Mouse (Mus musculus): ENCODE results near the gene Cby1. TPM values are rescaled to one million over a fixed set of nuclear protein-coding genes. Genes with fewer than 3 reads are reported as not detected.

The Cby1 gene
- polyA plus RNA-seq, 1 experiment from 2014 or later = 70.8 TPM

DNA sequence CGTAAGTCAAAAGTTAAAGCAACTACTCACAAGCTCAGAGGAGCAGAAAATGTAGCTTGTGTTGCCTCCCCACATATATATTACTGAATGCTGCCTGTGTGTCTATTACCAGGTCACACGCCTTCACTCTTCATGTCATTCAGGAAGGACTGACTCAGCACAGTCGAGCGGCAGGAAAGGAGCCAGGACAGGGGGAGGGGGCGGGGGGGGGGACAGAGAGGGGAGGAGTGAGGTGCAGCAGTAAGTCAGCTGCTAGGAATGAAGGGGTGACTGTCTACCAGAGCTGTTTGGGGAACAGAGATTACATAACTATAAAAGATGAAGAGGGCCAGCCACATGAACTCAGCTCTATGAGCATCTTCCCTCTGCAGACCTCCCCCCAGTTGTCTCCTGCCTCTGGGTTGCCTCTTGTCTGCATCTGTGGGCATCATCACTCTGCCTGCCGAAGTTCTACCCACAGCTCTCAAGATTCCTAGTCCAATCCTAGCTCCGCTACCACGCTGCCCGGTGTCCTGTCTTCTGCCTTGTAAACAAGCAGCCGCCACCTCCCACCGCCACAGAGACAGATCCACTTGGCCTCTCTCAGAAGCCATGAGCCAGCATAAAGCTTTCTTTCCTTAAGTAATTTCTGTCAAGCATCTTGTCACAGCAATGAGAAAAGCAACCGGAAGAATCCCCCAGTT is 17.7 kb upstream of the Cby1 start:
- H3K27ac ChIP-seq (ENCODE audit: low read depth, low read length) = no peak overlapping the region

DNA sequence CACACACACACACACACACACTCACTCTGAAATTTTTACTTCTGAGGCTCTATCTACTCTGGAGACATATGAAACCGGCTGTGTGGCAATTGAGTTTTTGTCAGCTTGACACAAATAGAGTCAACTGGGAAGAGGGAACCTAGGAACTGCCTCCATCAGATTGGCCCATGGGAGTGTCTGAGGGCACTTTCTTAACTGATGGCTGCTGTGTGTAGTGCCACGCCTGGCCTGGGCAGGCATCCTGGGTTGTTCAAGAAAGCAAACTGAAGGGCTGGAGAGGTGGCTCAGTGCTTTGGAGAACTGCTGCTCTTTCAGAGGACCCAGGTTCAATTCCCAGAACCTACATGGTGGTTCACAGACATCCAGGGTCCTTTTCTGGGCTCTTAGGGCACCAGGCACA is 13.5 kb upstream of the Cby1 start:
- no peak overlapping the region for H3K27ac ChIP-seq (ENCODE audit: low read depth, low read length)
- no peak for ATAC-seq (ENCODE audit: insufficient read depth, low FRiP score, low TSS enrichment)
- H3K4me1 ChIP-seq (ENCODE audit: control insufficient read depth, insufficient read depth, low read length) = no peaks in the 10 kb centered on the region
- H3K4me2 ChIP-seq (ENCODE audit: low read depth) = no peak overlapping the region
- no peaks in the 10 kb centered on the region for H3K27me3 ChIP-seq (ENCODE audit: control insufficient read depth, insufficient read depth, low read length)
- 80% methylated on average over 2 of the region's 2 CpGs for WGBS
- H3K9me3 ChIP-seq (ENCODE audit: control insufficient read depth, low read length) = no peaks in the 10 kb centered on the region
- no peak overlapping the region for H3K9ac ChIP-seq (ENCODE audit: low read length)
- no peak overlapping the region for H3K4me3 ChIP-seq (ENCODE audit: low read depth, low read length)
- no peak for DNase-seq (ENCODE audit: low spot score)
- H3K36me3 ChIP-seq (ENCODE audit: control insufficient read depth, insufficient read depth, low read length) = no peaks in the 10 kb centered on the region

More for the DNA sequence above, 17.7 kb upstream of the Cby1 start:
- no peaks in the 10 kb centered on the region for H3K27me3 ChIP-seq (ENCODE audit: control insufficient read depth, insufficient read depth, low read length)
- no peak overlapping the region for H3K4me2 ChIP-seq (ENCODE audit: low read depth)
- ATAC-seq (ENCODE audit: insufficient read depth, low FRiP score, low TSS enrichment) = no peak
- H3K4me3 ChIP-seq (ENCODE audit: low read depth, low read length) = no peak overlapping the region
- no peak for DNase-seq (ENCODE audit: low spot score)
- H3K4me1 ChIP-seq (ENCODE audit: control insufficient read depth, insufficient read depth, low read length) = no peaks in the 10 kb centered on the region
- H3K36me3 ChIP-seq (ENCODE audit: control insufficient read depth, insufficient read depth, low read length) = no peaks in the 10 kb centered on the region
- H3K9ac ChIP-seq (ENCODE audit: low read length) = no peak overlapping the region
- no peaks in the 10 kb centered on the region for H3K9me3 ChIP-seq (ENCODE audit: control insufficient read depth, low read length)
- WGBS = 73% methylated on average over 12 of the region's 12 CpGs

DNA sequence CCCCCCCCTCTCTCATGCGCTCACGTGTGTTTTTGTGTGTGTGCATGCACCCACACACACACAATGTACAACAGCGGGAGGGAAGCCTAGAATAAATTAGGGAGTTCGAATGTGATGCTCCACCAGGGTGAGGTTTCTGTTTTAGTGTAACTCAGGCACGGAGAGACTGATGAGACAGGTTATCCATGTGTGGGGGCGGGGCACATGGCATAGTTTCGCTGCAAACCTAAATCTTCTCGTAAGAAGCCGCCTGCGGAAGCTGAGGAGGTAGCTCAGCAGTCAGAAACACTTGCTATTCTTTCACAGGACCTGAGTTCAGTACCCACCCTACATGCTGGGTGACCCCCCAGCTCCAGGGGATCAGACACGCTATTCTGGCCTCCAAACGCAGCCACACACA is 10.9 kb upstream of the Cby1 start:
- Histone ChIP-seq H3K36me3 (ENCODE audit: control insufficient read depth, insufficient read depth, low read length) (no peaks in the 10 kb centered on the region), H3K4me3 (ENCODE audit: low read depth, low read length) (no peak overlapping the region)

DNA sequence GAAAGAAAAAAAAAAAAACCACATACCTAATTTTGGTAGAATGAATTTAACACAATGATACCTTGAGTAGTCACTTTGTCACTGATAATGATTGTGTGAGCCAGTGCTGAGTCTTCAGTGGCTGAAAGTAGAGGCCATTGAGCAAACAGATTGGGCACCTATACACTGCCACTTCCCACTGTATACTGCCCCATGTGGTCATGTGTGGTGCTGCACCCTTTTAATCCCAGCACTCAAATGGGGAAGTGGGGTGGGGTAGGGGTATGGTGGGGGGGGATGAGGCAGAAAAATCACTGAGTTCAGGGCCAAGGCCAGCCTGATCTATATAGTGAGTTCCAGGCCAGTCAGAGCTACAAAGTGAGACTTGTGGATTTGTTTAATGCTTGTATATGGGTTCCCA is 8.4 kb upstream of the Cby1 start:
- Histone ChIP-seq H3K9ac (ENCODE audit: low read length) (no peak overlapping the region), H3K27me3 (ENCODE audit: control insufficient read depth, insufficient read depth, low read length) (no peaks in the 10 kb centered on the region), H3K27ac (ENCODE audit: low read depth, low read length) (no peak overlapping the region), H3K4me3 (ENCODE audit: low read depth, low read length) (no peak overlapping the region), H3K9me3 (ENCODE audit: control insufficient read depth, low read length) (no peaks in the 10 kb centered on the region), H3K4me1 (ENCODE audit: control insufficient read depth, insufficient read depth, low read length) (no peaks in the 10 kb centered on the region), H3K36me3 (ENCODE audit: control insufficient read depth, insufficient read depth, low read length) (no peaks in the 10 kb centered on the region), H3K4me2 (ENCODE audit: low read depth) (no peak overlapping the region)
- ATAC-seq (ENCODE audit: insufficient read depth, low FRiP score, low TSS enrichment) (no peak), DNase-seq (ENCODE audit: low spot score) (peak; percentile 57)

More for the DNA sequence above, 10.9 kb upstream of the Cby1 start:
- 90% methylated on average over 12 of the region's 12 CpGs for WGBS
- no peak overlapping the region for H3K9ac ChIP-seq (ENCODE audit: low read length)
- no peaks in the 10 kb centered on the region for H3K27me3 ChIP-seq (ENCODE audit: control insufficient read depth, insufficient read depth, low read length)
- no peak overlapping the region for H3K27ac ChIP-seq (ENCODE audit: low read depth, low read length)
- no peaks in the 10 kb centered on the region for H3K9me3 ChIP-seq (ENCODE audit: control insufficient read depth, low read length)
- no peak overlapping the region for H3K4me2 ChIP-seq (ENCODE audit: low read depth)
- no peaks in the 10 kb centered on the region for H3K4me1 ChIP-seq (ENCODE audit: control insufficient read depth, insufficient read depth, low read length)
- no peak for ATAC-seq (ENCODE audit: insufficient read depth, low FRiP score, low TSS enrichment)
- no peak for DNase-seq (ENCODE audit: low spot score)

DNA sequence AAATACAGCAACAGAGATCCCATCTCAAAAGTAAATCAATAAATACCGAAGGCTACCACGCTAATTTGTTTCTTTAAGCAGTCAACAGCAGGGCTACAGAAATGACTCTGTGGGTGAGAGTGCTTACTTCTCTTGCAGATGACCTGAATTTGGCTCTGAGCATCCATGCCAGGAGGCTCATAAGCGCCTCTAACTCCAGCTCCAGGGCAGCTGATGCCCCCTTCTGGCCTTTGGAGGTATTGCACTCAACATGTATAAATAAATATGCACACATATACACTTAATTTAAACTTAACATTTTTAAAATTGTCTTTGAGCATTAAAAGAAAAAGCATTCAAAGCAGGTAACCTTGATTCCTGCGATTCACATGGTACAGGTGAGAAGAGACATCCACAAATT is 7.5 kb upstream of the Cby1 start:
- Histone ChIP-seq H3K9me3 (ENCODE audit: control insufficient read depth, low read length) (no peaks in the 10 kb centered on the region), H3K36me3 (ENCODE audit: control insufficient read depth, insufficient read depth, low read length) (no peaks in the 10 kb centered on the region), H3K4me1 (ENCODE audit: control insufficient read depth, insufficient read depth, low read length) (no peaks in the 10 kb centered on the region), H3K4me2 (ENCODE audit: low read depth) (no peak overlapping the region), H3K9ac (ENCODE audit: low read length) (no peak overlapping the region), H3K27me3 (ENCODE audit: control insufficient read depth, insufficient read depth, low read length) (no peaks in the 10 kb centered on the region), H3K27ac (ENCODE audit: low read depth, low read length) (no peak overlapping the region), H3K4me3 (ENCODE audit: low read depth, low read length) (no peak overlapping the region)
- ATAC-seq (ENCODE audit: insufficient read depth, low FRiP score, low TSS enrichment) = no peak
- 80% methylated on average over 4 of the region's 4 CpGs for WGBS
- DNase-seq (ENCODE audit: low spot score) = no peak

DNA sequence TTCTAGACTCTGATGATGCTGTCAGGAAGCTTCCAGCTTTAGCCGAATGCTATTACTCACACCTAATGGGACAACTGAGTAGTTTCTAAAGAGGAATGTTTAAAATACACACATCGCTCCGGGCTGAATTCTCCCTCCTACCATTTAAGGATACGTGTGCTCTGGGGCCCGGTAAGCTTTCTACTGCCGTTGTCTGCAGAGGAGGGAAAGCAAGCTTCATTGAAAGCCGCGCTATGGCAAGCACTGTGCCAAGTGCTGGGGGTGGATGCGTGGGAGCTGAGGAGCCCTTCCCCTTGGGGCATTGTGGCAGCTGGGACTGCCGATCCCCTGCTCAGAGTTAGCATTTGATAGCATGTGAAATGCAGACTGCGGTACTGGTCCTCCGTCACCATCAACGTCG is 2.5 kb upstream of the Cby1 start:
- ATAC-seq (ENCODE audit: insufficient read depth, low FRiP score, low TSS enrichment) (no peak), DNase-seq (ENCODE audit: low spot score) (no peak)
- Histone ChIP-seq H3K9ac (ENCODE audit: low read length) (no peak overlapping the region), H3K36me3 (ENCODE audit: control insufficient read depth, insufficient read depth, low read length) (no peaks in the 10 kb centered on the region), H3K4me2 (ENCODE audit: low read depth) (no peak overlapping the region), H3K27ac (ENCODE audit: low read depth, low read length) (no peak overlapping the region), H3K9me3 (ENCODE audit: control insufficient read depth, low read length) (no peaks in the 10 kb centered on the region), H3K4me3 (ENCODE audit: low read depth, low read length) (no peak overlapping the region), H3K4me1 (ENCODE audit: control insufficient read depth, insufficient read depth, low read length) (no peaks in the 10 kb centered on the region), H3K27me3 (ENCODE audit: control insufficient read depth, insufficient read depth, low read length) (no peaks in the 10 kb centered on the region)
- WGBS = 94% methylated on average over 14 of the region's 14 CpGs

DNA sequence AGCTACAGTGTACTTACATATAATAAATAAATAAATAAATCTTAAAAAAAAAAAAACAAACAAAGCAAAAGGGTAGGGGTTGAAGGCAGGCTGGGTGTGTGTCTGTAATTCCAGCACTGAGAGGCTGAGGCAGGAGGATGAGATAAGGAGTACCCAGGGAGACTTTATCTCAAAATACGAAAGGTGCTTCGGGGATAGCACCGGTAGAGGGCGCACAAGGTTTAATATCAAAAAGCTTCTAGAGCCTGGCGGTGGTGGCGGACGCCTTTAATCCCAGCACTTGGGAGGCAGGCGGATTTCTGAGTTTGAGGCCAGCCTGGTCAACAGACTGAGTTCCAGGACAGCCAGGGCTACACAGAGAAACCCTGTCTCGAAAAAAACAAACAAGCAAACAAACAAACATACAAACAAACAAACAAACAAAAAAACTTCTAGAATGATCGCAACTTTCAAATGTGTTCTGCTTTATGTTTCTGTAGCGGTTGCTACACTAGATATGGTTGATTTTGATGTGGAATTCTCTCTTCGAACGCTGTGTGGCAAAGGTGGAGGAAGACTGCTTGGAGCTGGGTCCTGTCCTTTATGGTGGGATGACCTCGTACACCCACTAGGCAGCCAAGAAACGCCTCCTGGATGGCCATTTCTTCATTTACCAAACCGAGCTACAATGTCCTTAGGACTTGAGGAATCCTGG is 1.0 kb upstream of the Cby1 start:
- Histone ChIP-seq H3K4me1 (ENCODE audit: control insufficient read depth, insufficient read depth, low read length) (no peaks in the 10 kb centered on the region), H3K4me3 (ENCODE audit: low read depth, low read length) (peak overlapping the region; percentile 75), H3K36me3 (ENCODE audit: control insufficient read depth, insufficient read depth, low read length) (no peaks in the 10 kb centered on the region), H3K27me3 (ENCODE audit: control insufficient read depth, insufficient read depth, low read length) (no peaks in the 10 kb centered on the region), H3K9ac (ENCODE audit: low read length) (peak overlapping the region; percentile 82), H3K4me2 (ENCODE audit: low read depth) (peak overlapping the region; percentile 82), H3K9me3 (ENCODE audit: control insufficient read depth, low read length) (no peaks in the 10 kb centered on the region), H3K27ac (ENCODE audit: low read depth, low read length) (peak overlapping the region; percentile 92)
- DNase-seq (ENCODE audit: low spot score) (peak; percentile 87), ATAC-seq (ENCODE audit: insufficient read depth, low FRiP score, low TSS enrichment) (peak; percentile 24; the same call in 1 of the 2 replicates)
- 4% methylated on average over 16 of the region's 16 CpGs for WGBS

DNA sequence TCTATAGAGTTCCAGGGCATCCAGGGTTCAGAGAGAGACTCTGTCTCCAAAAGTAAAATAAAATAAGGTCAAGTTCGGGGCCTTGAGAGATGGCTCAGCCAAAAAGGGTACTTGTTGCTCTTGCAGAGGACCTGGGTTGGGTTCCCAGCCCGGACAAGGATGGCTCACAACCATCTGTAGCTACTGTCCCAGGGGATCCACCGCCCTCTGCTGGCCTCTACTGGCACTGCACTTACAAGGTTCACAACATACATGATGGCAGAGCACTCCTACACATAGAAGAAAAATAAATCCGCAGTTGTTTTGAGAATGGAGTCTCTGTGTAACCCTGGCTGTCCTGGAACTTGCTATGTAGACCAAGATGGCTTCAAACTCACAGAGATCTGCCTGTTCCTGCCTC is 2.9 kb downstream of the Cby1 start:
- H3K4me3 ChIP-seq (ENCODE audit: low read depth, low read length) = no peak overlapping the region
- no peak overlapping the region for H3K27ac ChIP-seq (ENCODE audit: low read depth, low read length)
- no peak for ATAC-seq (ENCODE audit: insufficient read depth, low FRiP score, low TSS enrichment)
- no peaks in the 10 kb centered on the region for H3K9me3 ChIP-seq (ENCODE audit: control insufficient read depth, low read length)
- no peak overlapping the region for H3K9ac ChIP-seq (ENCODE audit: low read length)
- WGBS = 79% methylated on average over 4 of the region's 4 CpGs
- peaks cover 5% of the 10 kb centered on the region; the same call in 1 of the 2 replicates for H3K36me3 ChIP-seq (ENCODE audit: control insufficient read depth, insufficient read depth, low read length)
- no peak overlapping the region for H3K4me2 ChIP-seq (ENCODE audit: low read depth)
- H3K27me3 ChIP-seq (ENCODE audit: control insufficient read depth, insufficient read depth, low read length) = no peaks in the 10 kb centered on the region
- peak; percentile 28 for DNase-seq (ENCODE audit: low spot score)
- H3K4me1 ChIP-seq (ENCODE audit: control insufficient read depth, insufficient read depth, low read length) = no peaks in the 10 kb centered on the region

DNA sequence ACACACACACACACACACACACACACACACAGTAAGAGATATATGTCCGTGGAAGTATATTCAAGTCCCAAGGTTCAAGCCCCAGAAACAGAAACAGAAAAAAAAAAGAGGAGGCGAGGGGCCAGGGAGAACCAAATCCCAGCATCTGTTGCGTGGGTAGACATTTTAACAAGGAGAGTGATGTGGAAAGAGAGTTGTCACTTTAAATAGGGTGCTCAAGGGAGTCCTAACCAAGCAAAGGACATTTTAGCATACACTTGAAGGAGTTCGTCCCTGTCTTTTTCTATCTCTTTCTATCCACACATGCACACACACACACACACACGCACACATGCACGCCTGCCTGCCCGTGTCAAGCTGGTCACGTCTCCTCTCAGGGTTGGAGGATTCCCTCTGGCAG is 5.7 kb downstream of the Cby1 start:
- no peaks in the 10 kb centered on the region for H3K9me3 ChIP-seq (ENCODE audit: control insufficient read depth, low read length)
- no peak overlapping the region for H3K4me2 ChIP-seq (ENCODE audit: low read depth)
- H3K27ac ChIP-seq (ENCODE audit: low read depth, low read length) = no peak overlapping the region
- H3K9ac ChIP-seq (ENCODE audit: low read length) = no peak overlapping the region
- 93% methylated on average over 8 of the region's 8 CpGs for WGBS
- no peaks in the 10 kb centered on the region for H3K27me3 ChIP-seq (ENCODE audit: control insufficient read depth, insufficient read depth, low read length)
- DNase-seq (ENCODE audit: low spot score) (no peak), ATAC-seq (ENCODE audit: insufficient read depth, low FRiP score, low TSS enrichment) (no peak)
- H3K36me3 ChIP-seq (ENCODE audit: control insufficient read depth, insufficient read depth, low read length) = peaks cover 7% of the 10 kb centered on the region; the same call in 1 of the 2 replicates
- H3K4me3 ChIP-seq (ENCODE audit: low read depth, low read length) = no peak overlapping the region
- no peaks in the 10 kb centered on the region for H3K4me1 ChIP-seq (ENCODE audit: control insufficient read depth, insufficient read depth, low read length)
